Mouse (Mus musculus): ENCODE results near the gene Fastk. TPM values are rescaled to one million over a fixed set of nuclear protein-coding genes. Genes with fewer than 3 reads are reported as not detected.

Fastk gene
- polyA plus RNA-seq, 1 experiment from 2014 or later: 101 TPM

GRCm38 (mm10) chr5:24481647-24482046 lies 36.6 kb upstream of the Fastk start:
- Histone ChIP-seq H3K9ac (ENCODE audit: low read depth, low read length) (no peak overlapping the region), H3K9me3 (ENCODE audit: control insufficient read depth, low read length) (no peaks in the 10 kb centered on the region), H3K4me3 (ENCODE audit: low read depth, low read length) (no peak overlapping the region), H3K36me3 (ENCODE audit: control insufficient read depth, insufficient read depth, low read length) (peaks cover 31% of the 10 kb centered on the region), H3K4me1 (replicated peaks; ENCODE audit: control insufficient read depth, insufficient read depth, low read length) (peaks cover 19% of the 10 kb centered on the region), H3K4me2 (no peak overlapping the region), H3K27me3 (replicated peaks; ENCODE audit: control insufficient read depth, insufficient read depth, low read length) (no peaks in the 10 kb centered on the region), H3K27ac (ENCODE audit: low read depth, low read length) (no peak overlapping the region)
- WGBS: 12% methylated on average over 4 of the region's 4 CpGs
- ATAC-seq (replicated peaks; ENCODE audit: low FRiP score) (peak; percentile 37), DNase-seq (ENCODE audit: low spot score) (no peak)

GRCm38 (mm10) chr5:24477909-24478308 lies 32.8 kb upstream of the Fastk start:
- H3K9ac ChIP-seq (ENCODE audit: low read depth, low read length): no peak overlapping the region
- no peaks in the 10 kb centered on the region for H3K9me3 ChIP-seq (ENCODE audit: control insufficient read depth, low read length)
- H3K27ac ChIP-seq (ENCODE audit: low read depth, low read length): no peak overlapping the region
- DNase-seq (ENCODE audit: low spot score) (no peak), ATAC-seq (replicated peaks; ENCODE audit: low FRiP score) (no peak)
- H3K36me3 ChIP-seq (ENCODE audit: control insufficient read depth, insufficient read depth, low read length): peaks cover 29% of the 10 kb centered on the region
- WGBS: 90% methylated on average over 9 of the region's 9 CpGs
- H3K4me3 ChIP-seq (ENCODE audit: low read depth, low read length): no peak overlapping the region
- peaks cover 28% of the 10 kb centered on the region for H3K4me1 ChIP-seq (replicated peaks; ENCODE audit: control insufficient read depth, insufficient read depth, low read length)
- peaks cover 21% of the 10 kb centered on the region for H3K27me3 ChIP-seq (replicated peaks; ENCODE audit: control insufficient read depth, insufficient read depth, low read length)
- H3K4me2 ChIP-seq: no peak overlapping the region

GRCm38 (mm10) chr5:24475476-24476241 lies 30.6 kb upstream of the Fastk start:
- Histone ChIP-seq H3K27me3 (replicated peaks; ENCODE audit: control insufficient read depth, insufficient read depth, low read length) (peaks cover 30% of the 10 kb centered on the region), H3K4me1 (replicated peaks; ENCODE audit: control insufficient read depth, insufficient read depth, low read length) (peaks cover 28% of the 10 kb centered on the region), H3K27ac (ENCODE audit: low read depth, low read length) (no peak overlapping the region), H3K4me2 (peak overlapping the region; percentile 77), H3K4me3 (ENCODE audit: low read depth, low read length) (no peak overlapping the region), H3K36me3 (ENCODE audit: control insufficient read depth, insufficient read depth, low read length) (peaks cover 28% of the 10 kb centered on the region), H3K9ac (ENCODE audit: low read depth, low read length) (no peak overlapping the region), H3K9me3 (ENCODE audit: control insufficient read depth, low read length) (no peaks in the 10 kb centered on the region)
- no peak for ATAC-seq (replicated peaks; ENCODE audit: low FRiP score)
- DNase-seq (ENCODE audit: low spot score): no peak
- WGBS: 75% methylated on average over 6 of the region's 6 CpGs

- WGBS: 6% methylated on average over 67 of the region's 67 CpGs
Observed at GRCm38 (mm10) chr5:24474723-24475261, 29.7 kb upstream of the Fastk start.

GRCm38 (mm10) chr5:24474025-24474722 lies 29.1 kb upstream of the Fastk start:
- 4% methylated on average over 77 of the region's 77 CpGs for WGBS
- H3K9ac ChIP-seq (ENCODE audit: low read depth, low read length): peak overlapping the region; percentile 43; the same call in 1 of the 2 replicates
- peak; percentile 42 for DNase-seq (ENCODE audit: low spot score)
- H3K36me3 ChIP-seq (ENCODE audit: control insufficient read depth, insufficient read depth, low read length): peaks cover 18% of the 10 kb centered on the region
- peak overlapping the region; percentile 77 for H3K4me2 ChIP-seq
- no peaks in the 10 kb centered on the region for H3K9me3 ChIP-seq (ENCODE audit: control insufficient read depth, low read length)
- ATAC-seq (replicated peaks; ENCODE audit: low FRiP score): no peak
- peaks cover 30% of the 10 kb centered on the region for H3K27me3 ChIP-seq (replicated peaks; ENCODE audit: control insufficient read depth, insufficient read depth, low read length)
- H3K4me3 ChIP-seq (ENCODE audit: low read depth, low read length): peak overlapping the region; percentile 49
- peaks cover 26% of the 10 kb centered on the region for H3K4me1 ChIP-seq (replicated peaks; ENCODE audit: control insufficient read depth, insufficient read depth, low read length)
- no peak overlapping the region for H3K27ac ChIP-seq (ENCODE audit: low read depth, low read length)

More at GRCm38 (mm10) chr5:24474723-24475261, 29.7 kb upstream of the Fastk start:
- H3K4me2 ChIP-seq: peak overlapping the region; percentile 77
- peak overlapping the region; percentile 49 for H3K4me3 ChIP-seq (ENCODE audit: low read depth, low read length)
- H3K9ac ChIP-seq (ENCODE audit: low read depth, low read length): peak overlapping the region; percentile 43; the same call in 1 of the 2 replicates
- H3K36me3 ChIP-seq (ENCODE audit: control insufficient read depth, insufficient read depth, low read length): peaks cover 22% of the 10 kb centered on the region
- peaks cover 30% of the 10 kb centered on the region for H3K27me3 ChIP-seq (replicated peaks; ENCODE audit: control insufficient read depth, insufficient read depth, low read length)
- H3K9me3 ChIP-seq (ENCODE audit: control insufficient read depth, low read length): no peaks in the 10 kb centered on the region
- peak; percentile 58 for DNase-seq (ENCODE audit: low spot score)
- H3K4me1 ChIP-seq (replicated peaks; ENCODE audit: control insufficient read depth, insufficient read depth, low read length): peaks cover 26% of the 10 kb centered on the region
- no peak overlapping the region for H3K27ac ChIP-seq (ENCODE audit: low read depth, low read length)
- ATAC-seq (replicated peaks; ENCODE audit: low FRiP score): no peak

GRCm38 (mm10) chr5:24472884-24473619 lies 28.0 kb upstream of the Fastk start:
- Histone ChIP-seq H3K9me3 (ENCODE audit: control insufficient read depth, low read length) (no peaks in the 10 kb centered on the region), H3K4me2 (no peak overlapping the region), H3K9ac (ENCODE audit: low read depth, low read length) (no peak overlapping the region), H3K4me3 (ENCODE audit: low read depth, low read length) (no peak overlapping the region), H3K4me1 (replicated peaks; ENCODE audit: control insufficient read depth, insufficient read depth, low read length) (peaks cover 26% of the 10 kb centered on the region), H3K27me3 (replicated peaks; ENCODE audit: control insufficient read depth, insufficient read depth, low read length) (peaks cover 30% of the 10 kb centered on the region), H3K36me3 (ENCODE audit: control insufficient read depth, insufficient read depth, low read length) (peaks cover 13% of the 10 kb centered on the region), H3K27ac (ENCODE audit: low read depth, low read length) (no peak overlapping the region)
- WGBS: 33% methylated on average over 7 of the region's 7 CpGs
- ATAC-seq (replicated peaks; ENCODE audit: low FRiP score) (peak; percentile 20; the same call in 1 of the 2 replicates), DNase-seq (ENCODE audit: low spot score) (peak; percentile 35)

GRCm38 (mm10) chr5:24470600-24470999 lies 25.5 kb upstream of the Fastk start:
- Histone ChIP-seq H3K4me1 (replicated peaks; ENCODE audit: control insufficient read depth, insufficient read depth, low read length) (peaks cover 22% of the 10 kb centered on the region), H3K27ac (ENCODE audit: low read depth, low read length) (no peak overlapping the region), H3K4me2 (no peak overlapping the region), H3K27me3 (replicated peaks; ENCODE audit: control insufficient read depth, insufficient read depth, low read length) (peaks cover 30% of the 10 kb centered on the region), H3K9ac (ENCODE audit: low read depth, low read length) (no peak overlapping the region), H3K9me3 (ENCODE audit: control insufficient read depth, low read length) (no peaks in the 10 kb centered on the region), H3K36me3 (ENCODE audit: control insufficient read depth, insufficient read depth, low read length) (no peaks in the 10 kb centered on the region), H3K4me3 (ENCODE audit: low read depth, low read length) (no peak overlapping the region)
- ATAC-seq (replicated peaks; ENCODE audit: low FRiP score) (0 out of 2 replicates have a peak, but pooled peaks have one; percentile 53), DNase-seq (ENCODE audit: low spot score) (peak; percentile 69)
- 11% methylated on average over 5 of the region's 5 CpGs for WGBS

GRCm38 (mm10) chr5:24466762-24467161 lies 21.7 kb upstream of the Fastk start:
- DNase-seq (ENCODE audit: low spot score): no peak
- no peaks in the 10 kb centered on the region for H3K36me3 ChIP-seq (ENCODE audit: control insufficient read depth, insufficient read depth, low read length)
- no peaks in the 10 kb centered on the region; the same call in 1 of the 2 replicates for H3K4me1 ChIP-seq (replicated peaks; ENCODE audit: control insufficient read depth, insufficient read depth, low read length)
- H3K9ac ChIP-seq (ENCODE audit: low read depth, low read length): no peak overlapping the region
- H3K4me3 ChIP-seq (ENCODE audit: low read depth, low read length): no peak overlapping the region
- no peak for ATAC-seq (replicated peaks; ENCODE audit: low FRiP score)
- H3K27ac ChIP-seq (ENCODE audit: low read depth, low read length): no peak overlapping the region
- H3K9me3 ChIP-seq (ENCODE audit: control insufficient read depth, low read length): no peaks in the 10 kb centered on the region
- no peak overlapping the region for H3K4me2 ChIP-seq
- WGBS: 74% methylated on average over 12 of the region's 12 CpGs
- H3K27me3 ChIP-seq (replicated peaks; ENCODE audit: control insufficient read depth, insufficient read depth, low read length): no peaks in the 10 kb centered on the region; the same call in 1 of the 2 replicates

Data from liver, embryonic 11.5 days (tissue).